In the genomic region with DNA sequence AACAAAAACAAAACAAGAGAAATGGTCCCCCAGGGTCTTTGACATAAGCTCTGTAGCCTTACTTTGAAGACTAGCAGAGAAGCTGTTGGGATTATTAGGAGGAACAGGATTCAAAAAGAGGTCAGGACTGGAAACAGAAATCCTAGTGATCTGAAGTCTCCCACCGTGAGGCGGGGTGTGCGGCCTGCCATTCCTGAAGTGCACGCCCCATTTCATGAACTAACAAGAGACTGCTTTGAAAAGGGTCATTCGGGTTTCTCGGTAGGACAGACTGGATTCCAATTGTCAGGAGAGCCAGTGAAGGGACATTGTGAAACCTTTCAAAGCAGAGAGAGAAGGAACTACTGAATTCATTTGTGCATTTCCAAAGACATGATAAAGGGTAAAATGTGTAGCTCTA, we compare ENCODE assay signal across 31 mouse cellular contexts.
DNase-seq lines count a peak whose midpoint lies in the region; ATAC-seq and TF ChIP-seq lines count a peak whose summit lies in the region.
"Had no signal": no experiment of that assay in that cellular context is flagged by ENCODE, and none has a peak within 500 bp of the region (broad histone marks: within the 10 kb centered on the region; RNA-seq: fewer than 3 reads in every experiment).

No protein-coding gene starts in this region.

- intact Hi-C loops in left cerebral cortex, postnatal 10 days (cut with DNase I), result no loop called here

- H3K27me3 ChIP-seq in kidney, postnatal 0 days (ENCODE audit: insufficient read depth, low read length), result no peaks in the 10 kb centered on the region
- H3K27me3 ChIP-seq: embryonic facial prominence, embryonic 12.5 days; heart, embryonic 15.5 days; hindbrain, embryonic 13.5 days; liver, embryonic 12.5 days; midbrain, embryonic 15.5 days; neural tube, embryonic 13.5 days had no signal

- no peaks in the 10 kb centered on the region for H3K9me3 ChIP-seq in kidney, postnatal 0 days (replicated peaks; ENCODE audit: low read length)
- H3K9me3 ChIP-seq: embryonic facial prominence, embryonic 12.5 days; heart, embryonic 10.5 days; heart, embryonic 15.5 days; hindbrain, embryonic 13.5 days; liver, embryonic 12.5 days; midbrain, embryonic 15.5 days; neural tube, embryonic 13.5 days had no signal

- no peaks in the 10 kb centered on the region for H3K36me3 ChIP-seq in kidney, postnatal 0 days (ENCODE audit: insufficient read depth, low read length)
- H3K36me3 ChIP-seq: embryonic facial prominence, embryonic 12.5 days; heart, embryonic 10.5 days; heart, embryonic 15.5 days; hindbrain, embryonic 13.5 days; liver, embryonic 12.5 days; midbrain, embryonic 15.5 days; neural tube, embryonic 13.5 days had no signal

- no peak overlapping the region for H3K27ac ChIP-seq in kidney, postnatal 0 days
- H3K27ac ChIP-seq: embryonic facial prominence, embryonic 12.5 days; heart, embryonic 10.5 days; heart, embryonic 15.5 days; hindbrain, embryonic 13.5 days; layer of hippocampus, adult 2 months; liver, embryonic 12.5 days; midbrain, embryonic 15.5 days; neural tube, embryonic 13.5 days; stomach, postnatal 0 days had no signal

- no peak overlapping the region for H3K9ac ChIP-seq in kidney, postnatal 0 days (ENCODE audit: low read depth, low read length)
- H3K9ac ChIP-seq: embryonic facial prominence, embryonic 12.5 days; heart, embryonic 15.5 days; hindbrain, embryonic 13.5 days; liver, embryonic 12.5 days; liver, postnatal 0 days; midbrain, embryonic 15.5 days; neural tube, embryonic 13.5 days had no signal

- H3K4me1 ChIP-seq in kidney, postnatal 0 days (replicated peaks; ENCODE audit: insufficient read depth, low read length), result no peaks in the 10 kb centered on the region
- H3K4me1 ChIP-seq: heart, embryonic 10.5 days; heart, embryonic 15.5 days; liver, embryonic 12.5 days; midbrain, embryonic 15.5 days had no signal

- TF ChIP-seq CTCF in kidney, postnatal 0 days (IDR thresholded peaks at IDR 0.05; ENCODE audit: low read depth), result no peak

- H3K4me3 ChIP-seq in kidney, postnatal 0 days (replicated peaks; ENCODE audit: low read depth, low read length), result no peak overlapping the region
- H3K4me3 ChIP-seq: embryonic facial prominence, embryonic 12.5 days; heart, embryonic 10.5 days; heart, embryonic 15.5 days; hindbrain, embryonic 13.5 days; layer of hippocampus, adult 2 months; liver, embryonic 12.5 days; midbrain, embryonic 15.5 days; neural tube, embryonic 13.5 days had no signal

- H3K4me2 ChIP-seq in kidney, postnatal 0 days (ENCODE audit: low read length), result no peak overlapping the region
- H3K4me2 ChIP-seq: embryonic facial prominence, embryonic 12.5 days; heart, embryonic 15.5 days; hindbrain, embryonic 13.5 days; liver, embryonic 12.5 days; midbrain, embryonic 15.5 days; neural tube, embryonic 13.5 days had no signal

- no peak for ATAC-seq in kidney, postnatal 0 days (replicated peaks; ENCODE audit: low FRiP score, low read depth)
- ATAC-seq: inflammation-experienced regulatory T-cells, adult 6 months; liver, embryonic 12.5 days; liver, postnatal 0 days; midbrain, embryonic 15.5 days had no signal

- peak; percentile 9 for DNase-seq in kidney, postnatal 0 days (ENCODE audit: low spot score)
- no peak for DNase-seq in kidney, postnatal 14 days
- peak; percentile 8 for DNase-seq in R1 (ENCODE audit: low read depth, low spot score)
- DNase-seq in embryo, embryonic 10 days (ENCODE audit: low spot score), result peak; percentile 77
- DNase-seq in mesoderm, embryonic 11.5 days (ENCODE audit: low read depth, low spot score), result peak; percentile 30
- no peak for DNase-seq in layer of hippocampus, postnatal 14 days (ENCODE audit: low spot score in 2 of 2)
- DNase-seq in left cerebral cortex, postnatal 10 days (ENCODE audit: extremely low spot score in 1 of 2, low spot score in 2 of 2), result no peak
- DNase-seq: adrenal gland, postnatal 10 days; B cell, adult 2 months; cerebellum, adult 11 months; cerebellum, adult 9-11 months; gastrocnemius, postnatal 14 days; heart, adult 11 months; kidney, adult 11 months; kidney, postnatal 36 days; left cerebral cortex, postnatal 4 days; liver, postnatal 0 days; lung, postnatal 36 days; right cerebral cortex, postnatal 4 days; thymus, adult 18-20 months; thymus, postnatal 4 days had no signal

- 41% methylated on average over 6 of the region's 6 CpGs for WGBS in kidney, postnatal 0 days

Comparison
In these comparisons a context has a peak if more than half of its experiments do, and no peak if none do; other contexts are left out.
1. DNase-seq: peak in kidney, postnatal 0 days (single experiment), R1 (single experiment), embryo, embryonic 10 days (single experiment) and mesoderm, embryonic 11.5 days (single experiment); none in kidney, postnatal 14 days (single experiment), layer of hippocampus, postnatal 14 days (0 of 2) and left cerebral cortex, postnatal 10 days (0 of 2).